ENCODE assay signal across 8 mouse cellular contexts in genomic region chr6:30459811-30460749, GRCm38 (mm10). TPM values are rescaled to one million over a fixed set of nuclear protein-coding genes. Genes with fewer than 3 reads are reported as not detected.
DNase-seq lines count a peak whose midpoint lies in the region; ATAC-seq and TF ChIP-seq lines count a peak whose summit lies in the region.

No protein-coding gene starts in this region.

- TF ChIP-seq CTCF in ES-Bruce4 (IDR thresholded peaks at IDR 0.05; ENCODE audit: low read depth, low read length): peak; percentile 71
- TF ChIP-seq CTCF in thymus, adult 2 months (IDR thresholded peaks at IDR 0.05; ENCODE audit: borderline replicate concordance, control insufficient read depth, extremely low read depth, insufficient read depth, low read length, poor library complexity): peak; percentile 98

- peaks cover 8% of the 10 kb centered on the region for H3K4me1 ChIP-seq in ES-Bruce4 (ENCODE audit: control insufficient read depth, insufficient read depth, low read length)
- H3K4me1 ChIP-seq in forebrain, embryonic 15.5 days: peaks cover 31% of the 10 kb centered on the region
- peaks cover 34% of the 10 kb centered on the region for H3K4me1 ChIP-seq in lung, embryonic 16.5 days (replicated peaks; ENCODE audit: control insufficient read depth, insufficient read depth, low read length)
- peaks cover 12% of the 10 kb centered on the region for H3K4me1 ChIP-seq in thymus, adult 2 months (replicated peaks; ENCODE audit: control insufficient read depth, insufficient read depth, low read length)

- intact Hi-C loops in heart, postnatal 36 days (cut with DNase I): loop anchor here (1.0 to 5.0 kb wide), 2 partner anchors 57 to 522 kb away; no protein-coding TSS in a partner anchor

- DNase-seq in cerebellum, adult 11-12 months: peak; percentile 84
- DNase-seq in heart, postnatal 36 days: peak; percentile 79 to 86
- peak; percentile 54 to 83 for DNase-seq in layer of hippocampus, adult 18-20 months (ENCODE audit: low spot score in 2 of 2)
- DNase-seq in ovary, adult 18-20 months (ENCODE audit: low spot score): peak; percentile 38
- DNase-seq in thymus, adult 2 months: peak; percentile 81

- H3K9ac ChIP-seq in ES-Bruce4 (ENCODE audit: low read depth, poor library complexity, severe bottlenecking): peak overlapping the region; percentile 25; the same call in 1 of the 2 replicates
- peak overlapping the region; percentile 69 for H3K9ac ChIP-seq in forebrain, embryonic 15.5 days (replicated peaks)
- H3K9ac ChIP-seq in lung, embryonic 16.5 days (ENCODE audit: low read length): peak overlapping the region; percentile 75

- H3K27me3 ChIP-seq in ES-Bruce4 (ENCODE audit: control insufficient read depth, insufficient read depth, low read length, poor library complexity, severe bottlenecking): no peaks in the 10 kb centered on the region
- no peaks in the 10 kb centered on the region for H3K27me3 ChIP-seq in forebrain, embryonic 15.5 days
- H3K27me3 ChIP-seq in lung, embryonic 16.5 days (ENCODE audit: control insufficient read depth, insufficient read depth, low read depth, low read length): no peaks in the 10 kb centered on the region
- no peaks in the 10 kb centered on the region; the same call in 1 of the 2 replicates for H3K27me3 ChIP-seq in thymus, adult 2 months (ENCODE audit: control insufficient read depth, insufficient read depth, low read length)

- no peak for TF ChIP-seq POLR2A in ES-Bruce4 (IDR thresholded peaks at IDR 0.05; ENCODE audit: insufficient read depth, low read length)
- no peak for TF ChIP-seq POLR2A in thymus, adult 2 months (IDR thresholded peaks at IDR 0.05; ENCODE audit: control insufficient read depth, extremely low read depth, insufficient read depth, low read length, poor library complexity)

- no peak overlapping the region for H3K27ac ChIP-seq in ES-Bruce4 (ENCODE audit: insufficient read depth, low read length)
- H3K27ac ChIP-seq in forebrain, embryonic 15.5 days (replicated peaks): peak overlapping the region; percentile 97
- H3K27ac ChIP-seq in lung, embryonic 16.5 days (ENCODE audit: low read length): peak overlapping the region; percentile 90
- no peak overlapping the region for H3K27ac ChIP-seq in thymus, adult 2 months (ENCODE audit: control insufficient read depth, insufficient read depth, low read length)

- peak overlapping the region; percentile 81 for H3K4me2 ChIP-seq in forebrain, embryonic 15.5 days (replicated peaks)
- H3K4me2 ChIP-seq in lung, embryonic 16.5 days (ENCODE audit: low read depth, low read length): peak overlapping the region; percentile 81

- H3K4me3 ChIP-seq in ES-Bruce4 (ENCODE audit: low read depth, low read length): peak overlapping the region; percentile 43
- H3K4me3 ChIP-seq in forebrain, embryonic 15.5 days: peak overlapping the region; percentile 53
- peak overlapping the region; percentile 56 for H3K4me3 ChIP-seq in lung, embryonic 16.5 days (ENCODE audit: low read length)
- peak overlapping the region; percentile 71 for H3K4me3 ChIP-seq in thymus, adult 2 months (ENCODE audit: control insufficient read depth, insufficient read depth, low read length)

- WGBS in forebrain, embryonic 15.5 days: 5% methylated on average over 40 of the region's 40 CpGs
- WGBS in lung, embryonic 16.5 days: 5% methylated on average over 40 of the region's 40 CpGs
- WGBS in thymus, adult 2 months: 15% methylated on average over 40 of the region's 40 CpGs

- H3K9me3 ChIP-seq in ES-Bruce4 (replicated peaks; ENCODE audit: control insufficient read depth, insufficient read depth, low read length, poor library complexity, severe bottlenecking): no peaks in the 10 kb centered on the region
- H3K9me3 ChIP-seq in forebrain, embryonic 15.5 days: no peaks in the 10 kb centered on the region
- H3K9me3 ChIP-seq in lung, embryonic 16.5 days (ENCODE audit: control insufficient read depth, low read length): no peaks in the 10 kb centered on the region

- ATAC-seq in forebrain, embryonic 15.5 days (replicated peaks): peak; percentile 29
- ATAC-seq in lung, embryonic 16.5 days (ENCODE audit: low read depth): peak; percentile 32

- H3K36me3 ChIP-seq in ES-Bruce4 (ENCODE audit: control insufficient read depth, insufficient read depth, low read length, poor library complexity, severe bottlenecking): no peaks in the 10 kb centered on the region
- peaks cover 6% of the 10 kb centered on the region; the same call in 1 of the 2 replicates for H3K36me3 ChIP-seq in forebrain, embryonic 15.5 days
- peaks cover 5% of the 10 kb centered on the region; the same call in 1 of the 2 replicates for H3K36me3 ChIP-seq in lung, embryonic 16.5 days (ENCODE audit: control insufficient read depth, insufficient read depth, low read length)
- no peaks in the 10 kb centered on the region for H3K36me3 ChIP-seq in thymus, adult 2 months (ENCODE audit: control insufficient read depth, insufficient read depth, low read length)

- 0 out of 2 replicates have a peak, but pooled peaks have one; percentile 11 for TF ChIP-seq EP300 in ES-Bruce4 (IDR thresholded peaks at IDR 0.05; ENCODE audit: insufficient read depth, low read depth, low read length)

RNA-seq across cellular contexts. Expression of gene Tmem209, which starts 49.5 kb away (rescaled TPM):
- 126 and 130 TPM in 2 replicates for polyA plus RNA-seq in ES-Bruce4 (2011; ENCODE audit: insufficient read depth, insufficient read length, low read depth, missing spikeins)
- 32.6 and 34.1 TPM in 2 replicates for polyA plus RNA-seq in forebrain, embryonic 15.5 days (2015; fragmentation: Nextera tagmentation; extraction: Ambion mirVana)
- total RNA-seq in heart, postnatal 36 days (2021): 1 to 10 TPM; 8.3 to 8.4 TPM
- total RNA-seq in layer of hippocampus, adult 18-20 months (2021): 10 to 100 TPM; 18.6 to 23.3 TPM
- polyA plus RNA-seq in lung, embryonic 16.5 days (2015; fragmentation: Nextera tagmentation; extraction: Ambion mirVana): 33.9 and 38.5 TPM in 2 replicates
- polyA plus RNA-seq in thymus, adult 2 months (2012; rRNA removed): 79.5 and 80.2 TPM in 2 replicates

RNA-seq across cellular contexts. Expression of gene Ssmem1, which starts 49.6 kb away (rescaled TPM):
- polyA plus RNA-seq in ES-Bruce4 (2011; ENCODE audit: insufficient read depth, insufficient read length, low read depth, missing spikeins): not detected in 2 replicates
- 0.14 TPM in 1 of 2 replicates, not detected in the other for polyA plus RNA-seq in forebrain, embryonic 15.5 days (2015; fragmentation: Nextera tagmentation; extraction: Ambion mirVana)
- under 1 TPM; 0.22 to 0.31 TPM for total RNA-seq in heart, postnatal 36 days (2021)
- total RNA-seq in layer of hippocampus, adult 18-20 months (2021): under 1 TPM; 0.54 to 0.63 TPM
- polyA plus RNA-seq in lung, embryonic 16.5 days (2015; fragmentation: Nextera tagmentation; extraction: Ambion mirVana): 0.19 TPM in 1 of 2 replicates, not detected in the other
- polyA plus RNA-seq in thymus, adult 2 months (2012; rRNA removed): not detected in 2 replicates

RNA-seq across cellular contexts. Expression of gene Klhdc10, which starts 58.4 kb away (rescaled TPM):
- 32.8 and 38.1 TPM in 2 replicates for polyA plus RNA-seq in ES-Bruce4 (2011; ENCODE audit: insufficient read depth, insufficient read length, low read depth, missing spikeins)
- polyA plus RNA-seq in forebrain, embryonic 15.5 days (2015; fragmentation: Nextera tagmentation; extraction: Ambion mirVana): 33.0 and 35.1 TPM in 2 replicates
- 10 to 100 TPM; 50.6 to 55.2 TPM for total RNA-seq in heart, postnatal 36 days (2021)
- 10 to 100 TPM; 85.1 to 93.9 TPM for total RNA-seq in layer of hippocampus, adult 18-20 months (2021)
- 19.3 and 22.6 TPM in 2 replicates for polyA plus RNA-seq in lung, embryonic 16.5 days (2015; fragmentation: Nextera tagmentation; extraction: Ambion mirVana)
- 25.5 and 29.7 TPM in 2 replicates for polyA plus RNA-seq in thymus, adult 2 months (2012; rRNA removed)

Comparison
In these comparisons a context has a peak if more than half of its experiments do, and no peak if none do; other contexts are left out.
1. H3K27ac ChIP-seq: peak in forebrain, embryonic 15.5 days (single experiment) and lung, embryonic 16.5 days (single experiment); none in ES-Bruce4 (single experiment) and thymus, adult 2 months (single experiment).
2. H3K9ac ChIP-seq: peak in every context shown above with its lines; median percentile 75 in lung, embryonic 16.5 days; 69 in forebrain, embryonic 15.5 days; 25 in ES-Bruce4.
3. Peak in every context shown above with its lines, with median percentiles within 50 percentile points of each other: H3K4me3 ChIP-seq and DNase-seq.